Mouse (Mus musculus): ENCODE results near the gene Bad.
"Not testable (repeated sequence)": the region's sequence is repeated elsewhere in the genome, so short reads cannot be mapped to it uniquely, and the experiment has no call there.

Gene Bad

DNA sequence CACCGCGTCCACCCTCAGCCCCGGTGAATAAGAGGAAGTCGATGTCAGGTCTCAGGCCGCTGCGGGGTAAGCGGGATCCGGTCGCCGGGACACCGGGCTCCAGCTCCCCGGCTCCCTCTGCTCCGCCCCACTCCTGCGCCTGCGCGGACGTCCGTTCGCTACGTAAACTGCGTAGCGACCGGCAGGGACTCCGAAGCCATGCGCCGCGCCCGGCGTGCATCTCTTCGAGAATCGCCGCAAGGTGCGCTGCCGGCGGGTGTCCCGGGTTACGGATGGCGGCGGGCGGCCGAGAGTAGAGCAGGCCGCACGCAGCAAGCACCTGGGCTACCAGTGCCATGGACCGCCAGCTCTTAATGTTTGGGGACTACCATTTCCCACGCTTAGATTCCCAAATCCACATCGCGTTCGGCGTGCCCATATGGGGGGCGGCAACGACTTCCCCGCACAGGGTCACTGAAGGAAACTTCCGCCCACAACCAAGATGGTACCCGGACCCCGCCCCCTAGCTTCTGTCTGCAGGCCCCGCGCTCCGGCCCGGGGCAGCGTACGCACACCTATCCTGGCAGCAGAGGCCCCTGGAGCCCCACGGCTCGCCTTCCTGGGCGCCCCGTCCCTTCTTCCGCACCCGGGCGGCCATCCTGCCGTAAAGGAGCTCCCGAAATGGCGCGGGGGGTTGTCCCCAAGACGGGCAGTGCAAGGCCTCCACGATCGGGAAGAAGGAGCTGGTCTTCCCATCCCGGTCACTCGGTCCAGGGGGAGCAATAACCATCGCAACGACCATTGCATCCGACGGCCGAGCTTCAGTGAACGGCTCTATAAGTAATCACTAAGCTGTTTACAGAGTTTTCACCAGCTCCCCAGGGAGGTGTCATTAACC is at the start of gene Bad:
Gene Bad, plus strand, starts transcription at position 490 of the 877 bp plus-strand sequence.
- DNase-seq (ENCODE audit: low spot score), result peak; percentile 95

DNA sequence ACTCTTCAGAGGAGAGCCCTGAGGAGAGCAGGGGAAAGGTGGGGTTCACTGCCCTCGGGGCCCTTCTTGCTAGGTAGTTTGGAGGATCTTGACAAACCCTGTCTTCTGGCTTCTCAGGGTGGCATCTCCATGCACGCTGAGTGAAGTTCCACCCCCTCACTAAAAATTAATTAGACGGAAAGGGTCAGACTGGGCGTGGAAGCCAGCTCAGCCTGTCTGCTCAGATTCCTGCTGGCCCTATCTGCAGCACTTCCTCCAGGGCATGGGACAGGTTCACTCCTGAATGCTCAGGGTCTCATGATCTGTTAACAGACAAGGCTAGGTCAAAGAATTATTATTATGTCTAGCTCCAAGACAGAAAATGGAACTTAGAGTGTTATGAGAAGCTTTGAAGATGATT is 49.1 kb upstream of the Bad start:
- DNase-seq (ENCODE audit: low spot score), result no peak

DNA sequence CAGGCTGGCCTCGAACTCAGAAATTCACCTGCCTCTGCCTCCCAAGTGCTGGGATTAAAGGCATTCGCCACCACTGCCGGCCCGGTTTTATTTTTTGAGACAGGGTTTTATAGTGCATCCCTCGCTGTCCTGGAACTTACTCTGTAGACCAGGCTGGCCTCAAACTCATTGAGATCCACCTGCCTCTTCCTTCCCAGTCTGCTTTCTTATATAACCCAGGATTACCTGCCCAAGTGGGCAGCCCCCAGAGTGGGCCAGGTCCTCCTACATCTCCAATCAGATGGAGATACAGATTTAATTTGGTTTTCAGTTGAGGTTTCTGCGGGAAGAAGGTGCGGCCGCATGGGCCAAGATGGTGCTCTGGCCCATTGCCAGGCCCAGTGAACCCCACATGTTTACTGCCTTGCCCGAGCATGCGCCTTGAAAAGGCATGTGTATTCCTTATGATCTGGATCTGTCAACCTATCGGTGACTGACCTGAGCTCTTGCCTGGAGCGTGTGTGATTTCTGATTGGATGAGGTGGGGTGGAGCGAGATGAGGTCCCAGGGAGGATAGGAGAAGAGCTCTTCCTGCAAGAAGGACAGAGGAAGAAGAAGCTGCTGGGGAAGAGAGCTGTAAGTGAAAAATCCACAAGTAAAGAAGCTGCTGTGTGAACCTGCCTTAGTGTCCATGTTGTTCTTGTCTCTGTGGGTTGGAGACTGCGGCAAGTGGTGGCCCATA is 47.8 kb upstream of the Bad start:
- DNase-seq (ENCODE audit: low spot score), result no peak

DNA sequence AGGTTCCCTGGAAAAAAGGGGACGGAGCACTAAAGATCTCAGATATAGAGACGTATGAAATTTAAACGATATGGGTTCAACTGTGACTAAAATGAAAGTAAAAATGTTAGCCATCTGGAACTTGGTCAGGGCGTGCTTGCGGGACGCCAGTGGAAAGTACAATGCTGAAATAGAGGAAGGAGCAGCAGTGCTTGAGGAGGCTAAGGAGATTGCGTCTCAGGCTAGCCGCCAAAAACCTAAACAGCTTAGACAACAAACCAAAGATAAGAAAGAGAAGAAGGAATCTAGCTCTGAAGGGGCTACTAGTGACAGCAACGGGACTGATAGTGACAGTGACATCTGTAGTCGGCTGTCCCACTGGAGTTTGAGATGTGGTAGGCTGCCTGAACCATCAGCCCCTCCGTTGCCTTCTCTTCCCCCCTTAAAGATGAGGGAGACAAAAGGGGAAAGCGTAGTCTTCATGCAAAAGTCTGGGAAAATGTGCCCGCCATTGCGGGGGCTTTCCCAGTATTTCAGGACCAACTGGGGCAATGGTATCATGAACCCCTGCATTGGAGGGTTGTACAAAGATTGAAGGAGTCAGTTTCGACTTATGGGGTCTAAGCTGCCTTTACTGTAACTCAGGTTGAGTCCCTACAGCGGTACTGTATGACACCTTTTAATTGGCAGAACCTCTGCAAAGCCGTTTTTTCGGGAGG is 45.9 kb upstream of the Bad start:
- DNase-seq (ENCODE audit: low spot score), result not testable (repeated sequence)

DNA sequence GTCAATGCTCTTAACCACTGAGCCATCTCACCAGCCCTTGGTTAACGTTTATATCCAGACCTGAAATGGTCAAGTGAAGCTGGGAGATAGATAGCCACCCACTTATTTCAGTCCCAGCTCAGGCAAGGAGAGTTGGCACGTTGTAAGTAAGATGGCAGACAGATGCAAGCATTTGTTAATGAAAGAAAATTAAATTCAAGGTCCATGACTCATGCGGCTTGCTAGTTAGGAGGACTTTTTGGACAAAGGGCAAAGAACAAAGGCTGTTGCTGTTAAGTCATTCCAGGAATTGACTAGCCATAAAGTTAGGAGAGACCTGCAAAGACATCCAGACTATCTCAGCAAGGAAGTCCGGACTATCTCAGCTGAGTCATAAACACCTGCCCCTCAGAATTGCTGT is 42.0 kb upstream of the Bad start:
- no peak for DNase-seq (ENCODE audit: low spot score)

DNA sequence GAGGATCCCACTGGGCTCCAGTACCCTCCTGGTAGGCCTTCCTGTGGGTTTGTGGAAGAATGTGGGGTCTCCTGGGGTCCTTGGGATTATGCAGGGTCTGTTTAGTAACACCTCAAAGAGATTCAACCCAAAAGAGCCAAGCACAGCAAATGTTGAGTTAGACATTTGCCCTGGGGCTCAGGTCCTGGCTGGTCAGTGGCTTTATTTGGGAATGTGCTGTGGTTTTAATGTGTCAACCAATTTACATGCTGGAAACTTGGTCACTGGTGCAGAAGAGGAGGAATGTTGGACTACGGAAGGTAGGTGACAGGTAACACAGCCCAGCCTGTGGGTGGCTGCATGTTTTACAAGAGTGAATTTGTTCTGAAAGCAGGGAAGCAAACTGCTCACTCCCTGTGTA is 38.6 kb upstream of the Bad start:
- no peak for DNase-seq (ENCODE audit: low spot score)

DNA sequence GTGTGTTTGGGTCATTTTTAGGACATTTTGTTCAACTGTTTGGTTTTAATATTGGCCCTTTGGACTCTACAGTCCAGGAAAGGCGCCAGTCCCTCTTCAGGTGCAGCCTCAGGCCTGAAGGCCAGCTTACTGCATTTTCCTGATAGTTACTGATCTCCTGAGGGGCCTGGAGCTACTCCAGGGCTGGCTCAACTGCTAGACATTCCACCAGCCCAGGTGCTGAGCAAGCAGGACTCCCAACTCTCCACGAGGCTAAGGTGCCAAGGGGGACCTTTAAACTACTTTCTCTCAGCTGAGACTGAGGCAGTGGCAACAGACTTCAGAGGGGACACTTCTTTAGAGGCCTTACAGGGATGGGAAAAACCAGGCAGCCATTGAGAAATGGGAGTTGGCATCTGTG is 36.8 kb upstream of the Bad start:
- no peak for DNase-seq (ENCODE audit: low spot score)

DNA sequence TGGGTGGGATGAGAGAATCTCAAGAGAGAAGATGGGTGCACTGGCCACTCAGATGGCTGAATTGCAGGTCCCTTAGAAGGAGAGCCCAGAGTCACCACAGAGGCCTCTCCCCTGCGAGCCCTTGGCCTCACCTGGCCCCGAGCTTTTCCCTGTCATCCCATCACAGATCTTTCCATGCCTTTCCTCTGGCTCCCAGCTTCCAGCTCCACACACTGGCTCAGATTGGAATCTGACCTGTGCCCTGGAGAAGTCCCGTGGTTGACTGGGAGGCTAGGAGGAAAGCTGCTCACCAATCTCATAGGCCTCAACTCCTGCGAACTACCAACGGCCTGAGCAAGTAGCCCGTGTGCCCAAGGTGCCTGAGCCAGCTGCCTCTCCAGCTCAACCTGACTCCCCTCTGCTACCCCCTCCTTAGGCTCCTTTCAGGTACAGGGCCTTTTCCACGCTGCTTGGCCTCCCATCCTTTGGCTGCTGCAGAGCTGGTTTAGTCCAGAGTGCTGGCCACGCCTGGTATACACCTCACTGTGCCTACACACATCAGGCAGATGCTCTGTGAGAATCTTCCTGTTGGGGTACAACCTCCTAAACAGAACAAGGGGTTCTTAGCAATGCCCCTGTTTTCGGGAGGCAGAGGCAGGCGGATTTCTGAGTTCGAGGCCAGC is 36.0 kb upstream of the Bad start:
- no peak for DNase-seq (ENCODE audit: low spot score)

DNA sequence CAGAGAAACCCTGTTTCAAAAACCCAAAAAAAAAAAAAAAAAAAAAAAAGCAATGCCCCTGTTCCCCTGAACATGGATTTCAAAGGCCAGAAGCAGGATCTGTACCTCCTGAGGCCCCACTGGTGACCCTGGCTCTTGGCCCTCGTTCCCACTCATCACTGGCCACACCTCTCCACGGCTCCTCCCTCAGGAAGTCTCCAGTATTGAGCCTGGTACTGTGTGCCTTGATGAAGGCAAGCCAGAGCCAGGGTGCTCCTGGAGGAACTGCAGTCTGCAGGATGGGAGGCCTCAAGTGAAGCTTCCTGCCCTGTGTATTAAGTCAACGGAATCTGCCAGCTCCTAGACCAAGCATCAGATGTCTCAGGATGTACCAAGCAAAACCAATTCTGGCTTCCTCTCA is 35.5 kb upstream of the Bad start:
- no peak for DNase-seq (ENCODE audit: low spot score)

DNA sequence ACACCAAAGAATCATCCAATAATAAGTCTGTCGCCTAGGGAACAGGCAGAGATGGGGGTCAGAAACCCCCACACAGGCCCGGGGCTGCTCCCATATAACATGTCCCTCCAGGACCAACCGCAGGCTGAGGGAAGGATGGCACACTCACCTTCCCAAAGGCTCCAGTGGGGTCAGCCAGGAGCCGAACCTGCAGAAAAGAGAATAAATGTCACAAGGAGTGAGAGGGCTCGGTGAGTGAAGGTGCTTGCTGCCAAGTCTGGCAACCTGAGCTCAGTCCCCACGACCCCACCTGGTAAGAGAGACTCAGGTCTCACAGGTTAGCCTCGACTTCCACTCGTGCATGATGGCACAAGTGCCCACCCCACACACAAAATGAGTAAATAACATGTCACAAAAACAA is 34.6 kb upstream of the Bad start:
- no peak for DNase-seq (ENCODE audit: low spot score)

DNA sequence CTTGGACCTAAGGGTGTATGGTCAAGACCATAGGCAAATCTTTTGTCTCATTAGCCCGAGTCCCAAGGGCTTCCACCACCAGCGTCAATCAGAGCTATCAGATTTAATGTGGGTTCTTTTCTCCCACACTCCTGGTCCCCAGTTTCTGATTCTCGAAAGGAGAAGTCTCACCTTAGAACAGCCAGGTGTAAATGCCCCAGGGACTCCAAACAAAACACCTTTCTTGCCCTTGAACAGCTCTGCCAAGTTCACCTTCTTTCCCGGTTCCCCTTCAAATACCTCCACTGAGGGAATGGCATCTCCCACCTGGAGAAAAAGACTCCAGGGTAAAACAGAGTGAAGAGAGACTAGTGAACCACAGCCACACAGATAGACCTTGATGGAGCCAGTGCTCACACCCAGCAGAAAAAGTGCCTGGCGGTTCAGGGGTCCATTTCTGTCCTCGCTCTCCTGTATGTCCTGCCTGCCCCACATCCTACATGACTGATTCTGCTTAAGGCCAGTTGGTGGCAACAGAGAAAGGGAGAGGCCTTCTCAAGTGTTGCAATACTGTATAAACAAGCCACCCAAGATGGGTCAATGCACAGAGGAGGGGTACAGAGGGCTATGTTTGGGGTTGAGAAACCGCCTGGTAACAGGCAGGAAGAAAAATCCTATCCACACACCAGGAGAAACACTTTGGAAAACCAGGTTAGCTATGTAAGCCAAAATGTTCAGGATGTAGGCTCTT is 33.7 kb upstream of the Bad start:
- no peak for DNase-seq (ENCODE audit: low spot score)

DNA sequence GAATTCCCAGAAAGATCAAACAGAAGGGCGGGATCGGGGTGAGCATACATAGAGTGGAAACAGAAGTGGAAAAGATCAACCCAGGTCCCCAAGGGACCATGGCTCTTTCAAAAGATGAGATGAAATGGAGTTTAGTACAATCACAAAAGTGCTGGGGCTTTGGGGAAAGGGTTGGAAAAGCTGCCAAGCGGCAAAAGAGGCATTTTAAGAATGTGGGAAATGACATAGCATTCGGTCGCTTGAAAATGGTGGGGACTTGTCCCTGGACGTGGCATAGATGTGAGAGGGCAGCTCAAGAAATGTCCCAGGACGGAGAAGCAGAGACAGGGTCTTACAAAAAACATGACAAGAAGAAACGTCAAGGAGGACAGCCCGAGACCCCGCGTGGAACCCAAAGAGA is 32.6 kb upstream of the Bad start:
- no peak for DNase-seq (ENCODE audit: low spot score)

DNA sequence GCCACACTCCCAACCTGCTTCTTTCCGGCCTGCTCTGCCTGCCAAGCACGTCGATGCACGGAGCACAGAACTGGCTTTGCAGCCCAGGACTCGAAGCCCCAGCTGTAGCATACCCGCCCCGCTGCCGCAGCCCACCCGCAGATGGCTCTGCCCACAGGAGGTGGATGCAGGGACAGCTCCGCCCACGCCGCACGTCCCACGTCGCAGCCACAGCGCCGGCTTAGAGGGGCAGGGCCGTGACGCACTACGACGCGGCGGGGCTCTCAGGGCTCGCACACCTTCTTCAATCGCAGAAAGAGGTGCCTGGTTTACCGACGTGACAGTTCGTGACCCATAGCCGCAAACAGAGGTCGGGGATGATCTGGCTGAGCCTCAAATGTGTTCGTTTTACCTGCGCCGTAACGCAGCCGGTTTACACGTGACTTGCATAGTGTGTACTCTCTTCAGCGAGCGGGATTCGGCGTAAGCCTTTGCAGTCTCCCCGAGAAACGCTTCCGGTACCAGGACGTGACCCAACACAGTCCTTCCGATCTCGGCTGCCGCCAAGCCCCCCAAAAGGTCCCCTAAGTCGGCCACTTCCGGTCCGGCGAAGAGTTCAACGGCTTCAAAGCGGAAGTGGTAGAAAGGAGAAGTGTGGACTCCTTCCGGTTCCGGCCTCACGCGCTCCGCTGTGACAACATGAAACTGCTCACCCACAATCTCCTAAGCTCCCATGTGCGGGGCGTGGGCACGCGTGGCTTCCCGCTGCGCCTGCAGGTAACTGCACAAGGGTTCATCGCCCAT is 32.0 kb upstream of the Bad start, which contains the start of the genes Trmt112 and Prdx5:
Gene Trmt112, plus strand, starts transcription at position 192 of the 783 bp plus-strand sequence.
Gene Prdx5, minus strand, starts transcription at position 600 of the 783 bp plus-strand sequence.
- peak; percentile 79 for DNase-seq (ENCODE audit: low spot score)

DNA sequence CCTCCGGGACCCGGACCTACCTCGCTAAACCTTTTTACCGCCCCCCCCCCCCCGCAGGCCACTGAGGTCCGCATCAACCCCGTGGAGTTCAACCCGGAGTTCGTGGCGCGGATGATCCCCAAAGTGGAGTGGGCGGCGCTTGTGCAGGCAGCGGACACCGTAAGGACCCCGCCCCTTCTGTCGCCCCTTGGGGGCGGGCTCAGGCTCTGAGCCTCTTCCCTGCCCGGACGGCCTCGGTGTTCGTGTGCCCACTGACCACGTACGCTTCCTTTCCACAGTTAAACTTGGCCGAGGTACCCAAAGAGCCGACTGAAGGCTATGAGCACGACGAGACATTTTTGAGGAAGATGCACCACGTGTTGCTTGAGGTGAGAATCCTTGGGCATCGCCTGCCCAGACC is 31.4 kb upstream of the Bad start:
- DNase-seq (ENCODE audit: low spot score), result not testable (repeated sequence)

DNA sequence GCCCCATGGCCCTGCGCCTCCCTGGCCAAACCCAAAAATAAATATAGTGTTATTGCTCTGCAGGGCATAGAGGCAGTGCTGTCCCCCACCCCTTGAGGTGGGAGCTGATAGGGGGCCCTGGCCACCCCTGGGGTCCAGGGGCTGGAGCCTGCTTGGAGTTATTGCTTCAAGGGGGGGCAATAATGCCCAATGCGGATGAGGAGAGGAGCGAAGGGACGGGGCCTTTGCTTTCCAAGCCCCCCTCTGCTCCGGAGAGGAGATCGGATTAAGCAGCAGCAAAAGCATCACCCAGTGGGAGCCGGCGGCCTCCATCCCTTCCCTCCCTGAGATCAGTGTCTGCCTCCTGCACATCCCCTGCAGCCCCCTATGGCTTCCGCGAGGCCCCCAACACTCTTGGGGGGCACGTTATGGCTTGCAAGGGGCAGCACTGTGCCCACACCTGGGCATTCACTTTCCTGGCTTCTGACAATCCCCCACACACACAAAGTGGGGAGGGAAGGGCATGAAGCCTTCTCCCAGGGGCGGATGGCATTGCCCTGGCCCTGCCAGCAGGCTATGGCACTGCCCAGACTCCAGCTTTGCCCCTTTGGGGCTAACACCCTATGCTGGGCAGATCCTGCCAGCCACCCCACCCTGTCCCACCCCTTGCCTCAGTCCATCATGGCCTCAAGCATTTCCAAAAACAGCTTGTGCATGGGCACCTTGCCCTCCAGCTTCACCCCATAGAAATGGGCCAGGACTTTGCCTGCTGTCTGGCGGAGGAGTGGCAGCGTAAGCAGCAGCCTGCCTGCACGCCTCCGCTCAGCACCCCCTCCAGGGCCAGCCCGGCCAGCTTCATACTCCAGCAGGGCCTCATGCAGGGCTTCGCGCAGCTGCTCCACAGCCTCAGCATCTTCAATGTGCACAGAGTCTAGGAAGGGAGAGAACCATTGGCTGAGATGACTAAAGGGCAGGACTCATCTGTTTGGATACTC is 30.3 kb upstream of the Bad start:
- no peak for DNase-seq (ENCODE audit: low spot score)

DNA sequence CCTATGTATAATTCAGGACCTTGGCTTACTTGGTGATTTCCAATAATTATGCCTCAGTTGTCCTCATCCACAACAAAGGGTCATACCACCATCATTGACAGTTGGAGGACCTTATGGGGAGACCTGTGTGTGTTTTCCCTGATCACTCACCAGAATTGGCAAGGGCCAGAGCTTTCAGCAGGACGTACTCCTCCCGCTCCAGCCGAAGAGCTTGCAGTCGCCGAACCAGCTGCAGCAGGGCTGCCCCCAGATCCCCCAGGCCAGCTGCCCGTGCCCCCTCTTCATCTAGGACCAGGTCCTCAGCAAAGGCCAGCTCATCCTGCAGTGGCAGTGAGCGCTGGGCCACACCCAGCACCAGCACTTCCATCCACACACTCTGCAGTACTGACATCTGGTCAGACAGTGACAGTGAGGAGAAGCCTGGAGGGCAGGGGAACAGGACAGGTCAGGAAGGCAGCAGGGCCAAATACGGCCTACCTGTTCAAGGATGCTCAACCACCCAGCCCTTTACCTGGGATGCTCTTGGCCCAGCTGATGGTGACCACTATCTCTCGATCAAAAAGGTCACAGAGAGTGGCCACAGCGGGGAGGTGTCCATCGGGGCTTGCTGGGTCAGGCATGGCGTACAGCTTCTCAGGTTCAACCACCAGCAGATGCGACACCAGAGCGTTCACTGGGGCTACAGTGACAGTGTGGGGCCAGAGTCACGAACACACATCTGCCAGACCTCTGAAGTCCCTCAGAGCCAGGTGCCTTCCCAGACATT is 29.3 kb upstream of the Bad start:
- DNase-seq (ENCODE audit: low spot score), result no peak

DNA sequence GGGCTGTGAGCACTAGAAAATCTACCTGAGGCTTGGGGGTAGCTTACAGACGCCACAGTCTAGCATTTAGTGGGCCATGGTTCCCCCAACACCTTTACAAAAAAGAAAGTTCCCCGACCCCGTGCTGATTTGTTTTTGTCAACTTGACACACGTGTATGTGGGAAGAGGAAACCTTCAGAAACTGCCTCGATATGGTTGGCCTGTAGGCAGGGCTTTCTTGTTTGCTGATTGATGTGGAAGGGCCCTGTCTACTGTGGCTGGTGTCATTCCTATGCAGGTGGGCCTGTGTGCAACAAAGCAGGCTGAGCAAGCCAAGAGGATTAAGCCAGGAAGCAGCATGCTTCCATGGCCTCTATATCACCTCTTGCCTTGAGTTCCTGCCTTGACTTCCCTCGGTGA is 28.6 kb upstream of the Bad start:
- DNase-seq (ENCODE audit: low spot score), result no peak

DNA sequence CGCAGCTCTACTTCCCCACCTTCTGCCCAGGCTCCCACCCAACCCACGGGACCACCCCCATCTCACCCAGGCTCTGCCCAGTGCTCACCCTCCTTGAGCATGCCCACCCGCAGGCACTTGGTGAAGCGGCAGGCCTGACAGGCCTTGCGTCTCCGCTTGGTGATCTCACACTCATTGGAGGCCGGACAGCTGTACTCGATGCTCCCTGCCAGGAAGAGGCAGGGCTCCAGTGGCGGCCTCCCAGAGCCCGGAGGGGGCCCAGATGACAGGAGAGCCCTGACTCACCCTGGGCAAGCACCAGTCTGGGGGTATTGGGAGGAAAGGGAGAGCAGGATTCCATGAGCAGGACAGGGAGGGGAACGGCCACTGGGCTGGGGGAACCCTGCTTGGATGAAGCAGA is 27.7 kb upstream of the Bad start:
- DNase-seq (ENCODE audit: low spot score), result no peak

DNA sequence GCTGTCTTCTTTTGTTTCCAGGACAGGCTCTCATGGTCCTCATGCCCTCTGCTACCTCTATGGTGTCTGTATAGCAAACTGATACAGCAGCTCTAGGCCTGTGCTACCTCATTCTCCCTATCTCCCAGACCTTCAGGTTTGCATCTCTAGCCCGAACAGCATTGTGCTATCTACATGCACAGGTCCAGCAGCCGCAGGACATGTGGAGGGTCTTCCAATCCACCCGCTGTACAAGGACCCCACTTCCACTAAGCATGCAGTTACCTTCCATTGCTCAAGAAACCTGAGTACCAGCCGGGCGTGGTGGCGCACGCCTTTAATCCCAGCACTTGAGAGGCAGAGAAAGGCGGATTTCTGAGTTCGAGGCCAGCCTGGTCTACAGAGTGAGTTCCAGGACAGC is 27.1 kb upstream of the Bad start:
- DNase-seq (ENCODE audit: low spot score), result no peak

Measured in ovary, postnatal 14 days (tissue).